Mouse (Mus musculus) intestine, embryonic 16.5 days (tissue): Measurements from ENCODE around the gene Ccnk. TPM values are rescaled to one million over a fixed set of nuclear protein-coding genes. Genes with fewer than 3 reads are reported as not detected.

ENCODE experiments used
- ATAC-seq: fragments of 200-750 bp; cut with Nextera tagmentation; 2 replicates; pipeline ENCODE4 v1.8.0; 2017; ENCODE audit warnings: moderate TSS enrichment, moderate library complexity
- H3K27ac ChIP-seq: fragments of 300-500 bp; sonication (generic); 2 replicates; pipeline ENCODE4 v1.5.1; 2014; ENCODE audit warnings: mild to moderate bottlenecking, low read length
- H3K27me3 ChIP-seq: fragments of 300-500 bp; sonication (generic); replicated peaks from 2 replicates; pipeline ENCODE4 v1.6.1; 2014; ENCODE audit warnings: low read length, control low read depth, mixed read lengths; ENCODE audit not compliant: control insufficient read depth, insufficient read depth
- H3K36me3 ChIP-seq: fragments of 300-500 bp; sonication (generic); 2 replicates; pipeline ENCODE4 v1.6.1; 2014; ENCODE audit warnings: low read length, control low read depth; ENCODE audit not compliant: control insufficient read depth, insufficient read depth
- H3K4me1 ChIP-seq: fragments of 300-500 bp; sonication (generic); 2 replicates; pipeline ENCODE4 v1.6.1; 2014; ENCODE audit warnings: low read length, control low read depth, mixed read lengths; ENCODE audit not compliant: control insufficient read depth, insufficient read depth
- H3K4me2 ChIP-seq: fragments of 300-500 bp; sonication (generic); 2 replicates; pipeline ENCODE4 v1.6.1; 2014; ENCODE audit warnings: low read depth, low read length, control low read depth
- H3K4me3 ChIP-seq: fragments of 300-500 bp; sonication (generic); 2 replicates; pipeline ENCODE4 v1.5.1; 2014; ENCODE audit warnings: mild to moderate bottlenecking, low read length
- H3K9ac ChIP-seq: fragments of 300-500 bp; sonication (generic); 2 replicates; pipeline ENCODE4 v1.6.1; 2014; ENCODE audit warnings: low read depth, low read length
- H3K9me3 ChIP-seq: fragments of 300-500 bp; sonication (generic); 2 replicates; pipeline ENCODE4 v1.6.1; 2016; ENCODE audit warnings: low read length, control low read depth; ENCODE audit not compliant: control insufficient read depth
- WGBS: fragments of 180-500 bp; shearing (Covaris S2); extraction: QIAGEN DNeasy Blood & Tissue Kit; methylation state at CpG from one replicate; pipeline ENCODE4 v1.1.7; 2014; 5-methylcytosine and 5-hydroxymethylcytosine counted together
- polyA plus RNA-seq: library from polyadenylated mRNA; unstranded; fragments of >200 nt; fragmentation: Nextera tagmentation; extraction: Ambion mirVana; gene quantifications from 2 replicates; pipeline ENCODE4 v1.2.1, GENCODE M21; 2015

Gene Ccnk
- polyA plus RNA-seq, 1 experiment from 2014 or later = 1.9 TPM

GRCm38 (mm10) chr12:108237300-108238006 lies 58.1 kb downstream of the Ccnk start:
- Histone ChIP-seq H3K4me3 (no peak overlapping the region), H3K4me2 (no peak overlapping the region), H3K4me1 (peaks cover 83% of the 10 kb centered on the region), H3K27me3 (no peaks in the 10 kb centered on the region), H3K9me3 (no peaks in the 10 kb centered on the region), H3K36me3 (no peaks in the 10 kb centered on the region), H3K27ac (no peak overlapping the region), H3K9ac (no peak overlapping the region)
- no peak for ATAC-seq
- 63% methylated on average over 6 of the region's 6 CpGs for WGBS

GRCm38 (mm10) chr12:108238395-108239035 lies 59.1 kb downstream of the Ccnk start:
- no peak overlapping the region for H3K27ac ChIP-seq
- H3K9ac ChIP-seq = no peak overlapping the region
- 75% methylated on average over 17 of the region's 17 CpGs for WGBS
- H3K4me2 ChIP-seq = no peak overlapping the region
- no peaks in the 10 kb centered on the region for H3K27me3 ChIP-seq
- H3K4me3 ChIP-seq = no peak overlapping the region
- ATAC-seq = no peak
- H3K9me3 ChIP-seq = no peaks in the 10 kb centered on the region
- no peaks in the 10 kb centered on the region for H3K36me3 ChIP-seq
- peaks cover 81% of the 10 kb centered on the region for H3K4me1 ChIP-seq

- Histone ChIP-seq H3K4me1 (peaks cover 82% of the 10 kb centered on the region), H3K9ac (no peak overlapping the region), H3K27me3 (no peaks in the 10 kb centered on the region), H3K27ac (no peak overlapping the region), H3K9me3 (no peaks in the 10 kb centered on the region), H3K4me3 (no peak overlapping the region), H3K36me3 (no peaks in the 10 kb centered on the region), H3K4me2 (no peak overlapping the region)
- WGBS = 59% methylated on average over 5 of the region's 5 CpGs
- ATAC-seq = no peak
These were observed 60.1 kb downstream of the Ccnk start for GRCm38 (mm10) chr12:108239441-108239840.

- H3K9me3 ChIP-seq = no peaks in the 10 kb centered on the region
- H3K9ac ChIP-seq = no peak overlapping the region
- H3K4me1 ChIP-seq = peaks cover 83% of the 10 kb centered on the region
- no peak overlapping the region for H3K27ac ChIP-seq
- H3K27me3 ChIP-seq = no peaks in the 10 kb centered on the region
- no peak overlapping the region for H3K4me2 ChIP-seq
- 69% methylated on average over 13 of the region's 13 CpGs for WGBS
- no peaks in the 10 kb centered on the region for H3K36me3 ChIP-seq
- no peak overlapping the region for H3K4me3 ChIP-seq
- no peak for ATAC-seq
These were observed 61.1 kb downstream of the Ccnk start for GRCm38 (mm10) chr12:108240401-108240890.

GRCm38 (mm10) chr12:108240953-108241588 lies 61.7 kb downstream of the Ccnk start:
- H3K9ac ChIP-seq = no peak overlapping the region; the same call in 1 of the 2 replicates
- 43% methylated on average over 21 of the region's 21 CpGs for WGBS

GRCm38 (mm10) chr12:108241626-108242025 lies 62.2 kb downstream of the Ccnk start:
- Histone ChIP-seq H3K4me3 (no peak overlapping the region), H3K27me3 (no peaks in the 10 kb centered on the region), H3K27ac (peak overlapping the region; percentile 1; the same call in 1 of the 2 replicates), H3K9ac (no peak overlapping the region), H3K9me3 (no peaks in the 10 kb centered on the region), H3K4me2 (no peak overlapping the region), H3K36me3 (no peaks in the 10 kb centered on the region), H3K4me1 (peaks cover 83% of the 10 kb centered on the region)
- 49% methylated on average over 6 of the region's 6 CpGs for WGBS
- ATAC-seq = no peak

More at GRCm38 (mm10) chr12:108240953-108241588, 61.7 kb downstream of the Ccnk start:
- H3K27ac ChIP-seq = peak overlapping the region; percentile 1; the same call in 1 of the 2 replicates
- H3K4me1 ChIP-seq = peaks cover 83% of the 10 kb centered on the region
- H3K36me3 ChIP-seq = no peaks in the 10 kb centered on the region
- no peaks in the 10 kb centered on the region for H3K9me3 ChIP-seq
- no peaks in the 10 kb centered on the region for H3K27me3 ChIP-seq
- H3K4me3 ChIP-seq = no peak overlapping the region
- ATAC-seq = no peak
- no peak overlapping the region for H3K4me2 ChIP-seq

GRCm38 (mm10) chr12:108242243-108242745 lies 62.9 kb downstream of the Ccnk start:
- ATAC-seq = no peak
- H3K27me3 ChIP-seq = no peaks in the 10 kb centered on the region
- H3K4me1 ChIP-seq = peaks cover 85% of the 10 kb centered on the region
- H3K27ac ChIP-seq = no peak overlapping the region
- no peaks in the 10 kb centered on the region for H3K9me3 ChIP-seq
- H3K4me3 ChIP-seq = no peak overlapping the region
- H3K9ac ChIP-seq = no peak overlapping the region; the same call in 1 of the 2 replicates
- no peak overlapping the region for H3K4me2 ChIP-seq
- H3K36me3 ChIP-seq = no peaks in the 10 kb centered on the region
- 83% methylated on average over 20 of the region's 20 CpGs for WGBS

GRCm38 (mm10) chr12:108244778-108245177 lies 65.4 kb downstream of the Ccnk start:
- no peaks in the 10 kb centered on the region for H3K9me3 ChIP-seq
- peak overlapping the region; percentile 65 for H3K9ac ChIP-seq
- H3K27me3 ChIP-seq = no peaks in the 10 kb centered on the region
- H3K36me3 ChIP-seq = no peaks in the 10 kb centered on the region
- peak; percentile 63 for ATAC-seq
- peak overlapping the region; percentile 94 for H3K27ac ChIP-seq
- H3K4me2 ChIP-seq = peak overlapping the region; percentile 24; the same call in 1 of the 2 replicates
- WGBS = 3% methylated on average over 8 of the region's 8 CpGs
- no peak overlapping the region for H3K4me3 ChIP-seq
- peaks cover 83% of the 10 kb centered on the region for H3K4me1 ChIP-seq

GRCm38 (mm10) chr12:108245579-108245978 lies 66.2 kb downstream of the Ccnk start:
- Histone ChIP-seq H3K9ac (peak overlapping the region; percentile 65; the same call in 1 of the 2 replicates), H3K9me3 (no peaks in the 10 kb centered on the region), H3K27me3 (no peaks in the 10 kb centered on the region), H3K4me1 (peaks cover 88% of the 10 kb centered on the region), H3K36me3 (no peaks in the 10 kb centered on the region), H3K4me3 (no peak overlapping the region), H3K4me2 (peak overlapping the region; percentile 24; the same call in 1 of the 2 replicates), H3K27ac (peak overlapping the region; percentile 94)
- WGBS = 50% methylated on average over 9 of the region's 9 CpGs
- ATAC-seq = no peak
